Mouse (Mus musculus): Measurements from ENCODE around the gene Kcnip3.

- TF ChIP-seq REST (IDR thresholded peaks at IDR 0.05; ENCODE audit: insufficient read depth, insufficient read length) (no peak), POLR2A (IDR thresholded peaks at IDR 0.05; ENCODE audit: insufficient read length, low read depth) (no peak), MYOD1 (IDR thresholded peaks at IDR 0.05; ENCODE audit: control insufficient read depth in 1 of 3, insufficient read length in 2 of 3, low read depth in 2 of 3) (no peak), USF1 (IDR thresholded peaks at IDR 0.05; ENCODE audit: low read depth) (no peak), CEBPB (IDR thresholded peaks at IDR 0.05; ENCODE audit: insufficient read depth, poor library complexity, severe bottlenecking) (no peak), MYOG (IDR thresholded peaks at IDR 0.05; ENCODE audit: control insufficient read depth in 1 of 3, insufficient read depth in 1 of 3, insufficient read length in 2 of 3, low read depth in 2 of 3) (no peak)
Observed at GRCm38 (mm10) chr2:127446847-127447246, 75.0 kb downstream of the Kcnip3 start.
